Mouse (Mus musculus): ENCODE data around the gene Clba1.

Clba1 gene

DNA sequence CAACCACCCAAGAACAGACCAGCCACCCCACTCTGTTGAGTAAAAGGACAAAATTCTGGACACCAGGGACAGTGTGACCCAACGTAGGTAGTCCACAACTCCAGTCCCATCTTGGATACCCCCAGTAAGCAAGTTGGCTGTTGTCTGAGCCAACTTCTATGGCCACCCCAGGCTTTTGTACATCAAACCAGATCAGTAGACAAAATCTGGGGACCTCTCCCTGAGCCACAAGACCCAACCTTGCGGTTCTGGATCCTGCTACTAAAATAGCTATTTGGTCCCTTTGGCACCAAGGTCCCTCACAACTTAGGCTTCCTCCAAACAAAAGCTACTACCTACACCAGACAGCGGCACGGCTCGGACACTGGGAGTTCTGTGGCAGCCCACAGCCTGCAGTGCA, 13.7 kb upstream of the Clba1 start:
- DNase-seq (ENCODE audit: low read depth, low spot score), result no peak

GRCm38 (mm10) chr12:112795466-112796104, 13.2 kb upstream of the Clba1 start:
- peak; percentile 78 for DNase-seq (ENCODE audit: low read depth, low spot score)

- DNase-seq (ENCODE audit: low read depth, low spot score), result no peak
Measured at GRCm38 (mm10) chr12:112796551-112797510, 11.9 kb upstream of the Clba1 start.

DNA sequence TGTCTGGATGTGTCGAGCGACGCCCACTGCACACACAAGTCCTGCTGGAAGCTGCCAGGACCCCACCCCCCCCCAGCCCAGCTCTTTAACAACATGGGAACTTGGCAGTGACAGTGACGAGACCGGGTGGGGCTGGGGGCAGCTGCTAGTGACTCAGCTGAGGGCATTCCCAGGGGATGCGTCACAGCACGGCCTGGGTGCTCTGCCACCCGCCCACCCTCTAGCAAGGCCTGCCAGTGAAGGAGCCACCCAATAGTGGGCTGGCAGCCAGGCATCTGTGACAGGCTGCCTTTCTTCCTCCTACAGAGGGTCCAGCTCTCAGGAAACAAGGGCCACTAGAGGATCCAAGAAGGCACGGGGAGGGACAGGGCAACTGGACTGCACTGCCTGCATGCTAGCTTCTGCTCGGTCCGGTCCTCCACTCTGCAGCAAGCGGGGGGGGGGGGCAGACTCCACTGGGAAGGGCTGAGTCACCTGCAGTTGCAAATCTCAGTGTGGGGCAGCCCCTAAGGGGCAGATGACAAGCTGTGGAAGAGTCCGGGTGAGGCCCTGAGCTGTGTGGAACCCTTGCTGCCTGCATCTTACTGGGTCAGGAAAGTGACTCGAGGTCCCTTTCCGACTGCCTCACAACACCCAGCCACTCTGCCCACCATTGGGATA, 10.9 kb upstream of the Clba1 start:
- peak; percentile 54 for DNase-seq (ENCODE audit: low read depth, low spot score)

DNA sequence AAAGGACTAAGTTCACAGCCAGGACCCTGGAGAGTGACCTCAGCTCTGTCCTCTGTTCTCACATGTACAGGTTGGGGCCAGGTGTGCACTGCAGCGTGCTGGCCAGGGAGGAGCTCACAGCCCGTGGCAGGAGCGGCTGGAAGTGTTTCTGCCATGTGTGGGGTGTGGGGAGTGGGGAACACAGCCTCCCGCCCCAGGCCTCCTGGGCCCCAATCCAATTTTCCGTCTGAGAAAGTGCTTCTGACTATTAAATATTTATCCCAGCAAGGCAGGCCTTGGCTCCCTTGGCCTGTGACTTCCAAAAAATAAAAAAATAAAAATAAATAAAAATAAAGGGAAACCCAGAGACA, 10.4 kb upstream of the Clba1 start:
- no peak for DNase-seq (ENCODE audit: low read depth, low spot score)

DNA sequence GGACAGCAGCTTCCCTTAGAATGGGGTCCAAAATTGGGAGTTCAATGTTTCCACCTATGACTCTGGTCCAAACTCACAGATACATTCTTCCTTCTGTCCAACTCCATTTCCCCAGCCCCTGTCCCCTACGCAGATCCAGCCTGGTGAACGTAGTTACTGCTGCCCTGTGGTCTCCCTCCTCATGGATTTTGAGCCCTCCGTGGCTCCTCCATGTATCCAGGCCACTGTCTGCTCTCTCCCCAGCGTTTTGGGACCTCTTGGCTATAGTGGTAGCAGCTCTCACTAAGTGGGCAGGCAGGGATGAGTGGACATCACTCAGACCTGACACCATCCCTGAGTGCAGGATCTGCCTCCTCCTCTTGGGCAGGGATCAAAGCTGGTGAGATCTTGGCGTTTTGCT, 10.0 kb upstream of the Clba1 start:
- DNase-seq (ENCODE audit: low read depth, low spot score), result no peak

- DNase-seq (ENCODE audit: low read depth, low spot score), result no peak
Measured at GRCm38 (mm10) chr12:112799237-112799970, 9.3 kb upstream of the Clba1 start.

GRCm38 (mm10) chr12:112800476-112800875, 8.3 kb upstream of the Clba1 start:
- DNase-seq (ENCODE audit: low read depth, low spot score), result no peak

DNA sequence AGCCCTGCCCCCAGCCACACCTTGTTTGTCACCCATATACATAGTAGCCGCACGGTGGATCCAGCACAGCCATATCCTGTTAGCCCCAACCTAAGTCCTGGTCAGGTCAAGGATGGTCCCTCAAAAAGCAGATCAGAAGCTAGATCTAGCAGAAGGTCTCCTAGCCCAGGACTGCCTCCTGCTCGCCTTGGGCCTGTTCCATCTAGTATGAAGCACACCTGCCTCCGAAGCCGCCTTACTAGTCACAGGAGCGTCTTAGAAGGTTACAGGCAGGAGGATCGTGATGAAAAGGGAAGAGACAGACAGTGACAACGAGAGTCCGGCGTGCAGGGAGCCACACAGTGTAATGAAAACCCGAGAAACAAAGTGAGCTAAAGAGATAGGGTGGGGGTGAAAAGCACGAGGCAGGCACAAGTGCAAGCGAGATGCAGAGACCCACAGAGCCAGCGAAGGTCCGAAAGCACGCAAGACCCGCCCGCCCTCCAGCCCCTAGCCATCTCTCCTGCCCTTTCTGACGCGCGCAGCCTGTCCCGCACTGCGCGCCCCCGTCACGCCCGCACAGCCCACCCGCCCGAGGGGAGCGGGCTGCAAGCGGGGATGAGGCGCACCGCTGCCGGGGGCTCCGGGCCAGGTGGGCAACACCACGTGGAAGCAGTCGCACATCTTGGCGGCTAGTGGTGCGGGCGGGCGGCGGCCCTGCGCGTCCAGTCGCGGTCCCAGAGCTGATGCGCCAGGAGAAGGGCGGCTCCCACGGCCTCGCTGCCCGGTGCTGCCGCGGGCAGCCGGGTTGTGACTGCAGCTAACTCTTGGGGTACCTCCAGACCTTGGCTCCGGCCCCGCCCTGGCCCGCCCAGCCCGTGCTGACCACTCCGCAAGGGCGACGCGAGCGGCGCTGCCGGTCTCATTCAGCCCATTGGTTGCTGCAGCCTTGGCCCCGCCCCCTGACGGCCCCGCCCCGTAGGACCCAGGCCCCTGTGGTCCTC, 6.6 kb upstream of the Clba1 start, which contains the start of gene Ahnak2:
Gene Ahnak2, minus strand, starts transcription at position 794 of the 983 bp plus-strand sequence.
- DNase-seq (ENCODE audit: low read depth, low spot score), result no peak

DNA sequence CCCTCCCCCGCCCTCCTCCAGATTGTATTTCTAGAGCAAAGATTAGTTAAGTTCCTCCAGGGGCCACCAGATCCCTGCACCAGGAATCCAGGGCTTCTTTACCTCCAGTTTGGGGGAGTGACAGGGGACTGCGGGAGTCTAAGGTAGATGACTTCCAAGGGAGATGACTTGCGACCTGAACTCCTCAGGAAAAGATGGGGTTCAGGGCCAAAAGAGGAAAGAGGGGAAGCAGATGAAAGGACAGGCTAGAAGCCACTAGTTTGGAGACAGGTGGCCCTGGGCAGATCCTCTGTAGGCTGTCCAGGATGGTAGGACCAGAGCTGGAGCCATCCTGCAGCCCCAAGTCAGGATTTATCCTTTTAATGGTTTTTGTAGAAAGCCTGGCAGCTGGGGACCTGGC, 5.8 kb upstream of the Clba1 start:
- no peak for DNase-seq (ENCODE audit: low read depth, low spot score)

DNA sequence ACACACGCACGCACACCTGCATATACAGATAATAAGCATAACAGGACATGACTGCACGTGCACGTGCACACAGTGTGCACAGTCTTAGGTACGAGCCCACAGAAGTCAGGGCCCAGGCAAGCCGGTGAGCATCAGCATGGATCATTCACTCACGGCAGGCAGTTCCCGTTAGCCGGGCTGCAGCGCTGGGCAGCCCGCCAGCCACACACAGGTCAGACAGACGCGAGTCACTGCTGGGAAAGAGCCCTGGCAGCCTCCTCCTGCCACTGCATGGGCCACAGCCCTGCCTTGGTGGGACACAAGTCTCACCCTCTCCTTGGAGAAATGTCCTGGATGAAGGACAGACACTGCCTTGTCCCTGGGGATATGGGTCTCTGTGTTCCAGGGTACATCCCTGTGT, 4.7 kb upstream of the Clba1 start:
- DNase-seq (ENCODE audit: low read depth, low spot score), result no peak

- DNase-seq (ENCODE audit: low read depth, low spot score), result no peak
Measured at GRCm38 (mm10) chr12:112806044-112806443, 2.7 kb upstream of the Clba1 start.

- DNase-seq (ENCODE audit: low read depth, low spot score), result no peak
Measured at GRCm38 (mm10) chr12:112807796-112808195, 941 bp upstream of the Clba1 start.

DNA sequence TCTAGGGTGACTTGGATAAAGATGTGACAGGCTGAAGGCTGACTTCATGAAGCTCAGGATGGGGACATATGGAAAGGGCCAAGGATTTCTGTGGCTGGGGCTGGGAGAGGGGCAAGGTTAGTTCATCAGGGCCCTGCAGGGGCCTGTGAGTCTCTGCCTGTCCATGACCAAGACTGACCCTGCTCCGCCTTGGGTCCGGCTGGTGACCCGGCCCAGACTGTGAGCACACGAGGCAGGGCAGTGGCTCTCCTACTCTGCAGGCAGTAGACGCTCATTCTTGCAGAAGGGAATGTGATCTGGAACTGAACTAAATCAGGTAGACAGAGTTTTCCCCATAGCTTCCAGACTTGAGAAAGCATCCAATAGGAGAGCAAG, 538 bp upstream of the Clba1 start:
- no peak for DNase-seq (ENCODE audit: low read depth, low spot score)

GRCm38 (mm10) chr12:112809641-112810040, 904 bp downstream of the Clba1 start:
- no peak for DNase-seq (ENCODE audit: low read depth, low spot score)

DNA sequence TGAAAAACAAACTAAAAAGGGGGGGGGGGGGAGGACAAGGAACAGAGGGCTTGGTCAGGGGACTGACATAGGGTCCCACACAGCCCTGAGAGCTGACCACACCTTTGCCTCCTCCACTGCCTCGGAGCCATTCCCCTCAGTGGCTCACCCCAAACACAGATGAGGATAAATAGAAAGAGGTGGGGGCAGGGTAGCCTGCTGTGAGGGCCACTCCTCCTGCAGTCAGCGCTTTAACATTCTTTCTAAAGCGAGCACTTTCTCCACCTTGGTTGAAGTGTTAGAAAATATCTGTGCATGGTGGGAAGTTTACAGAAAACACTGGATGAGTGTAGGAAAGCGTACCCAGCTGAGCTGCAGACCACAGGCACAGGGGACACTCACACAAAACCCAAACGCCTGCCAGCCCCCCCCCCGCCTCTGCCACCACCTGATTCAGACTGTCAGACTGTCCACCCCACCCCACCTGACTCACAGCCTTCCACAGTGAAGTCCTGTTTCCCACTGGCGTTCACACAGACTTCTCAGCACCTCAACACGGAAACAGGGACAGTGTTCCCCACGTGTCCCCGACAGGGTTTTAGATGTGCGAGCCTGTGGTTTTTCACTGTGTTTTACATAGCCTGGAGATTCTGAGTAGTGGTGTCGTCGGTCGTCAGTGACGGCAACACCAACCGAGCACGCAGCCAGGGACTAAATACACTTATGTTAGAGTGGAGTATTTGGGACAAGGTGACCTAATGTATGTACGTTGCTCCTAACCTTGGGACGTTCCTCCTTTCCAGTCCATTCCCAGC, 1.6 kb downstream of the Clba1 start:
- no peak for DNase-seq (ENCODE audit: low read depth, low spot score)

DNA sequence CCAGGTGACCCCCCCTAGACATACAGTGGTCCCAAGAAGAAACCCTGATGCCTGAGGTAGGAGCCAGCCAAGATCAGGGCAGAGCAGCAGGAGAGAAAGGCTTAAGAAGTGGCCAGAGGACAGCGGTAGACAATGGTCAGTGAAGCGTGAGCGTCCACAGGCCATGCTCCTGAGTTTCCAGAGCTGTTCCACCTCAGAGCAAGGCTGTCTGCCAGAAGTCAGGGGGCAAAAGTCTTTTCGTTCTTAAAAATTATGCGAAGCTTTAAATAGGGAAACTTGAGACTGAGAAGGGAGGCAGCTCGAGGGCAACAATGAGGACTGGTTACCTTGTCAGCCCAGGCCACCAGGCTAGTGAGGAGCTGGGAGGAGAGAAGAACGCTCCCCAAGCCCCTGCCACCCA, 4.6 kb downstream of the Clba1 start:
- DNase-seq (ENCODE audit: low read depth, low spot score), result no peak

- no peak for DNase-seq (ENCODE audit: low read depth, low spot score)
Measured at GRCm38 (mm10) chr12:112814682-112815470, 6.1 kb downstream of the Clba1 start.

DNA sequence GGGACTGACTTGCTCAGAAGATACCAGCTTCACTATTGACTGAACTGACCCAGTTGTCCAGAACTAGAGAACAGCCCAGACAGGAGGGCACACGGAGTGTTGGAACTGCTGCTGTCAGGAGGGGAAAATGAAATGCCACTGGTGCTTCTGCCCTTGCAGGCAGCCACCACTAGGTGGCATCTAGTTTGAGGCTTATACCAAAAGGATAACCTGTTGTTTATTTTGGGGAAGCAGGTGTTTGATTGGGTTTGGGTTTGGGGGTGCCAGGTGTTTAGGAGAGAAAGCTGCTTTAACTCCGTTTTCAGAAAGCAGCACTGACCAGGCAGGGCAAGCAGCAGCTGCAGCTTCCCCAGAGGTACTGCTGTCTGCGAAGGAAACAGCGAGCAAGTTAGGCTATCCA, 7.6 kb downstream of the Clba1 start:
- DNase-seq (ENCODE audit: low read depth, low spot score), result no peak

Data from skeletal muscle tissue, adult 2 months (tissue).